Mouse (Mus musculus) brain, embryonic 14.5 days (tissue): ENCODE results near the gene Odf3b. TPM values are rescaled to one million over a fixed set of nuclear protein-coding genes. Genes with fewer than 3 reads are reported as not detected.

Source experiments
- DNase-seq: peaks from one replicate; pipeline ENCODE4 v3.0.0-alpha.2; 2011; ENCODE audit warnings: low read depth
- CTCF ChIP-seq: fragments of 200-500 bp; IDR thresholded peaks from 2 replicates; pipeline ENCODE4 v1.5.1; 2012; ENCODE audit warnings: inconsistent platforms, mild to moderate bottlenecking, moderate library complexity, borderline replicate concordance; ENCODE audit not compliant: insufficient read depth, insufficient read length; ENCODE audit errors: extremely low read depth
- POLR2A ChIP-seq: fragments of 200-500 bp; IDR thresholded peaks from 2 replicates; pipeline ENCODE4 v1.6.1; 2012; ENCODE audit warnings: mild to moderate bottlenecking, inconsistent platforms, borderline replicate concordance; ENCODE audit not compliant: poor library complexity, insufficient read depth, insufficient read length, severe bottlenecking; ENCODE audit errors: extremely low read depth
- polyA plus RNA-seq: library from polyadenylated mRNA; depleted of rRNA; stranded (reverse); fragments of >200 nt; gene quantifications from 2 replicates; pipeline ENCODE4 v1.2.3, GENCODE M21; 2012; rRNA removed

Gene Odf3b
- polyA plus RNA-seq, result 2.4 and 3.2 TPM in 2 replicates

DNA sequence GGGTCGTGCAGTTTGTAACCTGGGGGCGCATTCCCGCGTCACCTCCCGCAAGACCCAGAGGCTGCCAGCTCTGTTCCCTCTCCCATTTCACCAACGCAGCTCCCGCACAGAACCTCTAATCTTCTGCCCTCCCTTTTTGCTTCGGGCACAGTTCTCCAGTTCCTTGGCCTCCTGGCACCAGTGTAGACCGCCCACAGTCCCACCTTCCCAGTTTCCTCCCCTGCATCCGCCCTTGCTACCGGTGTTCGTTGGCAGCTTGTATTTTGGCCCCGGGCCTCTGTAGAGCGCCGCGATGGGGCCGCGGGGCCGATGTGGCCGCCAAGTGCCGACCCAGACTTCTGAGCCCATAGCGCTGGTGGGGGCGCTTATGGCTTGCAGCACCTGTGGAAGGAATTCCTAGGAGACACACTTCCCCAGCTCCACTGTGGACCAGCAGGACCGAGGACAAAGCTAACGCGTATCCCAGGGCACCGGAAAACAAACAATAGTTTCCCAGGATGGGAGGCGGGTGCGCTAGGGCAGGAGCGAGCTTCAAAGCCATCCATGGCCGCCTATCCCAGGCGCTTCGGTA lies at the start of gene Odf3b:
Gene Odf3b, minus strand, starts transcription at position 452 of the 571 bp plus-strand sequence.
- DNase-seq, result peak; percentile 29
- TF ChIP-seq POLR2A (no peak), CTCF (no peak)

DNA sequence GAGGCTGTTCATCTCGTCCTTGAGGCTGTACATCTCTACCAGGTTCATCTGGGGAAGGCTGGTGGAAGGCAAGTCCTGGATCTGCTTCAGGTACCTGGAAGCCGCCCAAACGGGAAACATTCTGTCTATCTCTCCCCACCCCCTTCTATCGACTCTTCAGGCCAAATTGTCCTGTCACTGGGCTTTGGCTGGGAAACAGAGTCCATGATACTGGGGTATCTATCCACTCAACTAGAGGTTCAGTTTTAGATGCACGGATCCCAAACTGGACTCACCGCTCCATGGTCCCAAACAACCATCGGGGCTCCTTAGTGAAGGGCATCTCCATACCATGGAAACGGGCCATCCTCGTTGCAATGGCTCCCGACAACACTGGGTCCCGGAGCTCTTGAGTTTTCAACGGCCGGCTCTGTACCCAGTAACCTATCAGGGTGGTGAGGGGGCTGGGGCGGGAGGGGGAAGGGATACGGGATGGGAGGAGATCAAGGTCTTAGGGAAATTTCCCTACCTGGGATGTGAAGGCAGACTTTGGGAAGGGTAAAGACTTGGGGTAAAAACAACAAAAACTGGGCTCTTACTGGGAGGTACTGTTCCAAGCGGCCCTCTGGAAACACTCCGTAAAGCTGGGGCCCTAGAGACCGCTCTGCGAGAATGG lies 49.2 kb upstream of the Odf3b start:
- DNase-seq, result no peak
- TF ChIP-seq CTCF (no peak), POLR2A (no peak)

DNA sequence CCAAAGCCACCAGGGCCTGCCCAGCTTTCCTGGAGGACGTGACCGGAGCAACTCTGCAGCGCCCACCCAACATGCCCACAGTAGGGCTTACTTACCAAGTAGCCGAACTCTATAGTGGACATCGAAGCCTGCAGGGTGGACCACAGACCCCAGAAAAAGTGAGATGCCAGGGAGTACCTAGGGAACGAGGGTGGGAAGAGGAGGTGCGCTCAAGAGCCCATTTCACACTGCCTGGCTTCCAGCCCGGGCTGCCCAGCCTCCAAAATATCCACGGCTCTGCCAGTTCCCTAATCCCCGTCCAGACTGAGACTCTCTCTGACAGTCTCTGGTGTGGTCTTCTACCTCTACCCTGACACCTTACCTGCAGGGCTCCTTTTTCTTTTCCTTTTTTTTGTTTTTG lies 47.6 kb upstream of the Odf3b start:
- TF ChIP-seq POLR2A (no peak), CTCF (no peak)
- no peak for DNase-seq

GRCm38 (mm10) chr15:89425711-89426121 lies 46.6 kb upstream of the Odf3b start, which contains the start of gene Cpt1b:
Gene Cpt1b (minus strand): TSS chr15:89425863.
- no peak for TF ChIP-seq CTCF
- no peak for TF ChIP-seq POLR2A
- DNase-seq, result no peak

GRCm38 (mm10) chr15:89424621-89425020 lies 45.5 kb upstream of the Odf3b start:
- DNase-seq, result no peak

GRCm38 (mm10) chr15:89421938-89422337 lies 42.9 kb upstream of the Odf3b start:
- no peak for DNase-seq
- TF ChIP-seq POLR2A (no peak), CTCF (no peak)

More at GRCm38 (mm10) chr15:89424621-89425020, 45.5 kb upstream of the Odf3b start:
- TF ChIP-seq POLR2A, result no peak
- TF ChIP-seq CTCF, result no peak

GRCm38 (mm10) chr15:89415282-89415681 lies 36.2 kb upstream of the Odf3b start:
- no peak for TF ChIP-seq CTCF
- no peak for TF ChIP-seq POLR2A
- DNase-seq, result no peak

- TF ChIP-seq POLR2A (no peak), CTCF (no peak)
- no peak for DNase-seq
Observed at GRCm38 (mm10) chr15:89410118-89410517, 31.0 kb upstream of the Odf3b start, which contains the start of gene Syce3. Gene Syce3 (minus strand): TSS chr15:89410503.

DNA sequence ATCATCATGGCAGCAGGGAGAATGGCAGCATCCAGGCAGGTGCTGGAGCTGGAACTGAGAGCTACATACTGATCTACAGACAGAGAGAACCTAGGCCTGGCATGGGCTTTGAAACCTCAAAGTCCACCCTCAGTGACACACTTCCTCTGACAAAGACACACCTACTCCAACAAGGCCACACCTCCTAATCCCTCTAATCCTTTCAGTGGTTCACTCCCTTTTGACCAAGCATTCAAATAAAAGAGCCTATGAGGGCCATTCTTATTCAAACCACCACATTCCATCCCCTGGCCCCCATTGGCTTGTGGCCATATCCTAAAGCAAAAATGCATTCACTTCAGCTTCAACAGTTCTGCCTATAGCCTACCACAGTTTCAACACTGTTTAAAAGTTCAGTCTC lies 27.6 kb upstream of the Odf3b start:
- no peak for TF ChIP-seq CTCF
- no peak for TF ChIP-seq POLR2A
- no peak for DNase-seq

- DNase-seq, result no peak
- no peak for TF ChIP-seq CTCF
- no peak for TF ChIP-seq POLR2A
Observed at GRCm38 (mm10) chr15:89404831-89405623, 25.9 kb upstream of the Odf3b start.

- TF ChIP-seq CTCF (no peak), POLR2A (no peak)
- no peak for DNase-seq
Observed at GRCm38 (mm10) chr15:89402471-89402870, 23.4 kb upstream of the Odf3b start.
